Mouse (Mus musculus): Measurements from ENCODE around the gene Scube2. TPM values are rescaled to one million over a fixed set of nuclear protein-coding genes. Genes with fewer than 3 reads are reported as not detected.

Gene Scube2
- polyA plus RNA-seq (2014; fragmentation: Nextera tagmentation; extraction: Ambion mirVana): 0.38 and 0.44 TPM in 2 replicates

GRCm38 (mm10) chr7:109865370-109866229 is at the start of gene Scube2:
TSS of gene Scube2 (minus strand) at chr7:109865679.
- no peak within 1 kb of the TSS for H3K27ac ChIP-seq (ENCODE audit: low read depth, low read length)
- peak within 1 kb of the TSS; percentile 96 for H3K4me2 ChIP-seq
- H3K9me3 ChIP-seq (ENCODE audit: control insufficient read depth, low read length): no peaks in the 10 kb centered on the region
- peak within 1 kb of the TSS; percentile 53 for H3K9ac ChIP-seq (ENCODE audit: low read depth, low read length)
- ATAC-seq (replicated peaks; ENCODE audit: low FRiP score): peak; percentile 73
- peak; percentile 48 for DNase-seq (ENCODE audit: low spot score)
- 0 out of 2 replicates have a peak, but pooled peaks cover 8% of the 10 kb centered on the region for H3K4me1 ChIP-seq (replicated peaks; ENCODE audit: control insufficient read depth, insufficient read depth, low read length)
- H3K4me3 ChIP-seq (ENCODE audit: low read depth, low read length): peak within 1 kb of the TSS; percentile 63
- H3K36me3 ChIP-seq (ENCODE audit: control insufficient read depth, insufficient read depth, low read length): no peaks in the 10 kb centered on the region
- WGBS: 1% methylated on average over 56 of the region's 69 CpGs
- H3K27me3 ChIP-seq (replicated peaks; ENCODE audit: control insufficient read depth, insufficient read depth, low read length): peaks cover 55% of the 10 kb centered on the region

GRCm38 (mm10) chr7:109906165-109906564 is 40.7 kb upstream of the Scube2 start:
- no peak overlapping the region for H3K4me2 ChIP-seq

GRCm38 (mm10) chr7:109900921-109901320 is 35.4 kb upstream of the Scube2 start:
- DNase-seq (ENCODE audit: low spot score) (no peak), ATAC-seq (replicated peaks; ENCODE audit: low FRiP score) (no peak)
- Histone ChIP-seq H3K27ac (ENCODE audit: low read depth, low read length) (no peak overlapping the region), H3K4me2 (no peak overlapping the region), H3K36me3 (ENCODE audit: control insufficient read depth, insufficient read depth, low read length) (peaks cover 39% of the 10 kb centered on the region), H3K4me3 (ENCODE audit: low read depth, low read length) (no peak overlapping the region), H3K9me3 (ENCODE audit: control insufficient read depth, low read length) (no peaks in the 10 kb centered on the region), H3K9ac (ENCODE audit: low read depth, low read length) (no peak overlapping the region), H3K4me1 (replicated peaks; ENCODE audit: control insufficient read depth, insufficient read depth, low read length) (no peaks in the 10 kb centered on the region), H3K27me3 (replicated peaks; ENCODE audit: control insufficient read depth, insufficient read depth, low read length) (no peaks in the 10 kb centered on the region)
- 77% methylated on average over 9 of the region's 9 CpGs for WGBS

More at GRCm38 (mm10) chr7:109906165-109906564, 40.7 kb upstream of the Scube2 start:
- H3K4me3 ChIP-seq (ENCODE audit: low read depth, low read length): no peak overlapping the region
- WGBS: 88% methylated on average over 2 of the region's 2 CpGs
- no peak overlapping the region for H3K9ac ChIP-seq (ENCODE audit: low read depth, low read length)
- DNase-seq (ENCODE audit: low spot score): no peak
- no peaks in the 10 kb centered on the region for H3K4me1 ChIP-seq (replicated peaks; ENCODE audit: control insufficient read depth, insufficient read depth, low read length)
- H3K9me3 ChIP-seq (ENCODE audit: control insufficient read depth, low read length): no peaks in the 10 kb centered on the region
- no peak for ATAC-seq (replicated peaks; ENCODE audit: low FRiP score)
- H3K36me3 ChIP-seq (ENCODE audit: control insufficient read depth, insufficient read depth, low read length): peaks cover 27% of the 10 kb centered on the region
- no peak overlapping the region for H3K27ac ChIP-seq (ENCODE audit: low read depth, low read length)
- H3K27me3 ChIP-seq (replicated peaks; ENCODE audit: control insufficient read depth, insufficient read depth, low read length): no peaks in the 10 kb centered on the region

DNA sequence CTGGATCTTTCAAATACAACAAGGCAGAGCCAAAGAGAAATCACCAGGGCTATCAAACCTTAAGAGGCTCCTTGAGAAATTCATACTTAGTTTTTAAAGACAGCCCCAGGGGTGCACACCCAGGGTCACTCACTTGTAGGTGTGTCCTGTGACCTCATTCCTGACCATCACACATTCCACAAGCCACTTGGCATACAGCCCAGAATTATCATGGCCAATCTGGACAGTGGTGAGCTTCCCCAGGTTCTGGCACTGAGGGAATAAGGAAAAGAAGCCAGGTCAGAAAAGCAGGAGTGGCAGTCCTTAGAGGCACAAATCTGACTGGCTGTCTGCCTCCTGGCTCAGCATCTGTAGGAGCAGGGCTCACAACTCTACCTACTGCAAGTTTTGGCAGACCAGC is 33.4 kb upstream of the Scube2 start:
- Histone ChIP-seq H3K4me3 (ENCODE audit: low read depth, low read length) (no peak overlapping the region), H3K36me3 (ENCODE audit: control insufficient read depth, insufficient read depth, low read length) (peaks cover 38% of the 10 kb centered on the region), H3K9ac (ENCODE audit: low read depth, low read length) (no peak overlapping the region), H3K27me3 (replicated peaks; ENCODE audit: control insufficient read depth, insufficient read depth, low read length) (no peaks in the 10 kb centered on the region), H3K4me1 (replicated peaks; ENCODE audit: control insufficient read depth, insufficient read depth, low read length) (no peaks in the 10 kb centered on the region), H3K4me2 (no peak overlapping the region), H3K27ac (ENCODE audit: low read depth, low read length) (no peak overlapping the region), H3K9me3 (ENCODE audit: control insufficient read depth, low read length) (no peaks in the 10 kb centered on the region)
- ATAC-seq (replicated peaks; ENCODE audit: low FRiP score) (no peak), DNase-seq (ENCODE audit: low spot score) (no peak)

- H3K9ac ChIP-seq (ENCODE audit: low read depth, low read length): no peak overlapping the region
- DNase-seq (ENCODE audit: low spot score): peak; percentile 50
- no peak overlapping the region for H3K27ac ChIP-seq (ENCODE audit: low read depth, low read length)
- no peaks in the 10 kb centered on the region for H3K27me3 ChIP-seq (replicated peaks; ENCODE audit: control insufficient read depth, insufficient read depth, low read length)
- no peaks in the 10 kb centered on the region for H3K4me1 ChIP-seq (replicated peaks; ENCODE audit: control insufficient read depth, insufficient read depth, low read length)
- H3K9me3 ChIP-seq (ENCODE audit: control insufficient read depth, low read length): no peaks in the 10 kb centered on the region
- H3K4me3 ChIP-seq (ENCODE audit: low read depth, low read length): no peak overlapping the region
- no peak overlapping the region for H3K4me2 ChIP-seq
- ATAC-seq (replicated peaks; ENCODE audit: low FRiP score): no peak
- H3K36me3 ChIP-seq (ENCODE audit: control insufficient read depth, insufficient read depth, low read length): peaks cover 17% of the 10 kb centered on the region
- 38% methylated on average over 3 of the region's 3 CpGs for WGBS
These were observed 27.1 kb upstream of the Scube2 start for GRCm38 (mm10) chr7:109892530-109892929.

GRCm38 (mm10) chr7:109891786-109892185 is 26.3 kb upstream of the Scube2 start:
- no peaks in the 10 kb centered on the region for H3K27me3 ChIP-seq (replicated peaks; ENCODE audit: control insufficient read depth, insufficient read depth, low read length)
- H3K9me3 ChIP-seq (ENCODE audit: control insufficient read depth, low read length): no peaks in the 10 kb centered on the region
- ATAC-seq (replicated peaks; ENCODE audit: low FRiP score) (no peak), DNase-seq (ENCODE audit: low spot score) (no peak)
- no peak overlapping the region for H3K4me3 ChIP-seq (ENCODE audit: low read depth, low read length)
- no peaks in the 10 kb centered on the region for H3K4me1 ChIP-seq (replicated peaks; ENCODE audit: control insufficient read depth, insufficient read depth, low read length)
- H3K9ac ChIP-seq (ENCODE audit: low read depth, low read length): no peak overlapping the region
- 87% methylated on average over 4 of the region's 4 CpGs for WGBS
- no peak overlapping the region for H3K27ac ChIP-seq (ENCODE audit: low read depth, low read length)
- H3K36me3 ChIP-seq (ENCODE audit: control insufficient read depth, insufficient read depth, low read length): peaks cover 16% of the 10 kb centered on the region
- no peak overlapping the region for H3K4me2 ChIP-seq

DNA sequence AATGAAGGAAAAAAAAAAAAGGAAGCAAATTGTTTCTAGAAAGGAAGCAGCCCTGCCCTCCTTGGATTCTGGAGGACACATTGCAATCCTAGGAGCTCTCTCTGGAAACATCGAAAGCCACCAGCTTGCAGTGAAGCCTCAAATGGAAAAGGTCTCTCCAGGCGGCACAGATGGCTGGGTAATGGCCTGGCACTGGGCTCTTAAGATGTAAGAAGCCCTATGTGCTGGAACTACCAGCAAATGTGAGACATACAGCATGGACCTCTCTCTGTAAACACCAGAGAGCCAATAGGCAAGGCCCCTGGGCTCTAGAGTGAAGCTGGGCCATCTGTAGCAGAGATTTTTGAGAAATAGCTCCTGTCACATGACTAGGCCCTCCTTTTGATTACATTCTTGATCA is 24.8 kb upstream of the Scube2 start:
- H3K9me3 ChIP-seq (ENCODE audit: control insufficient read depth, low read length): no peaks in the 10 kb centered on the region
- no peak overlapping the region for H3K9ac ChIP-seq (ENCODE audit: low read depth, low read length)
- no peaks in the 10 kb centered on the region for H3K4me1 ChIP-seq (replicated peaks; ENCODE audit: control insufficient read depth, insufficient read depth, low read length)
- H3K27me3 ChIP-seq (replicated peaks; ENCODE audit: control insufficient read depth, insufficient read depth, low read length): no peaks in the 10 kb centered on the region
- H3K4me2 ChIP-seq: no peak overlapping the region
- H3K4me3 ChIP-seq (ENCODE audit: low read depth, low read length): no peak overlapping the region
- WGBS: 81% methylated on average over 2 of the region's 2 CpGs
- H3K27ac ChIP-seq (ENCODE audit: low read depth, low read length): no peak overlapping the region
- DNase-seq (ENCODE audit: low spot score) (no peak), ATAC-seq (replicated peaks; ENCODE audit: low FRiP score) (no peak)
- peaks cover 12% of the 10 kb centered on the region; the same call in 1 of the 2 replicates for H3K36me3 ChIP-seq (ENCODE audit: control insufficient read depth, insufficient read depth, low read length)

DNA sequence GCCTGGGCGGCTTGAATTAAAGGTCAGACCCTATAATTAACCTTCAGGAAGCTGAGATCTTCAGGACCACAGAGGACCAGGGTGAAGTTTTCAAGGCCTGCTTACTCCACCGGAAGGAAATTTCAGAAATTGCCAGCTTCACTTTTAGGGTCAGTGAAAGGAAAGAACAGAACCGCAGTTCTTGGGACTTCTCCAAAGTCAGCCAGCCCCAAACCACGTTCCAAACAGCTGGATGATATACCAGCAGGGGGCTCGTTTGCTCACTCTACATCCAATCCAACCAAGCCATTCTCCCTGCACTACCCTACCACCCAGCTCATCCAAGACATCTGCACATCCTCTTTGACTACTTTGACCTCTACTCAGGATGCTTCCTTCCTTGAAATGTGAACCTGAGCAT is 23.8 kb upstream of the Scube2 start:
- no peak for ATAC-seq (replicated peaks; ENCODE audit: low FRiP score)
- Histone ChIP-seq H3K4me1 (replicated peaks; ENCODE audit: control insufficient read depth, insufficient read depth, low read length) (no peaks in the 10 kb centered on the region), H3K9ac (ENCODE audit: low read depth, low read length) (no peak overlapping the region), H3K9me3 (ENCODE audit: control insufficient read depth, low read length) (no peaks in the 10 kb centered on the region), H3K4me2 (no peak overlapping the region), H3K27ac (ENCODE audit: low read depth, low read length) (no peak overlapping the region), H3K27me3 (replicated peaks; ENCODE audit: control insufficient read depth, insufficient read depth, low read length) (no peaks in the 10 kb centered on the region), H3K36me3 (ENCODE audit: control insufficient read depth, insufficient read depth, low read length) (peaks cover 8% of the 10 kb centered on the region; the same call in 1 of the 2 replicates), H3K4me3 (ENCODE audit: low read depth, low read length) (no peak overlapping the region)
- no peak for DNase-seq (ENCODE audit: low spot score)
- WGBS: 78% methylated on average over 5 of the region's 5 CpGs

- Histone ChIP-seq H3K27me3 (replicated peaks; ENCODE audit: control insufficient read depth, insufficient read depth, low read length) (no peaks in the 10 kb centered on the region), H3K9me3 (ENCODE audit: control insufficient read depth, low read length) (no peaks in the 10 kb centered on the region), H3K9ac (ENCODE audit: low read depth, low read length) (no peak overlapping the region), H3K36me3 (ENCODE audit: control insufficient read depth, insufficient read depth, low read length) (no peaks in the 10 kb centered on the region; the same call in 1 of the 2 replicates), H3K4me3 (ENCODE audit: low read depth, low read length) (no peak overlapping the region), H3K4me1 (replicated peaks; ENCODE audit: control insufficient read depth, insufficient read depth, low read length) (no peaks in the 10 kb centered on the region), H3K27ac (ENCODE audit: low read depth, low read length) (no peak overlapping the region), H3K4me2 (no peak overlapping the region)
- ATAC-seq (replicated peaks; ENCODE audit: low FRiP score) (no peak), DNase-seq (ENCODE audit: low spot score) (no peak)
- WGBS: 97% methylated on average over 1 of the region's 1 CpGs
These were observed 20.8 kb upstream of the Scube2 start for GRCm38 (mm10) chr7:109886249-109886648.

All from liver, embryonic 11.5 days (tissue).